In the genomic region with DNA sequence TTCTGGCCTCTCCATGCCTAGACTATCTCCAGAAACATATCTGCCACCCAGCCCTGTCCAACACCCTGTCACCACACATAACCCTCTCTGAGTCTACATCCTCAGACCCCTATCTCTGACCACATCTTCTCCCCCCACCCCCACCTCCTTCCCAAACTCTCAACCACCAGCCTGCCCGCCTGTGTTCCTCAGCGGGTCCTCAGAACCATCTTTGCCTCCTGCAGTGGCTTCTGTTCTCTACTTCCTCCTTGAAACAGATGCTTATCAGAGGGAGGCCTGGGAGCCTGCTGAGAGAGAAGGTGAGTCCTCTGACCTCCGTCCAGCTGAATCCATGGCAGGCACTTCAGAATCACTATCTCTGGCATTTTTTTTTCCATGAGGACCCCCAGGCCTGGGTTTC, we compare ENCODE assay signal across 16 mouse cellular contexts.
"Had no signal": no experiment of that assay in that cellular context is flagged by ENCODE, and none has a peak within 500 bp of the region (broad histone marks: within the 10 kb centered on the region; RNA-seq: fewer than 3 reads in every experiment).

No protein-coding gene starts in this region.

- H3K27me3 ChIP-seq: liver, embryonic 15.5 days; lung, embryonic 15.5 days; midbrain, embryonic 13.5 days had no signal

- ATAC-seq: midbrain, embryonic 13.5 days; midbrain, embryonic 16.5 days had no signal

- H3K9ac ChIP-seq: liver, embryonic 15.5 days; lung, embryonic 15.5 days; midbrain, embryonic 13.5 days had no signal

- H3K27ac ChIP-seq: liver, embryonic 15.5 days; lung, embryonic 15.5 days; midbrain, embryonic 13.5 days; stomach, postnatal 0 days had no signal

- DNase-seq: kidney, postnatal 14 days; kidney, postnatal 4 days; lung, adult 18-20 months; lung, postnatal 10 days; lung, postnatal 36 days; right cerebral cortex, adult 18-20 months; right cerebral cortex, postnatal 14 days; right cerebral cortex, postnatal 4 days; thymus, adult 2 months; thymus, postnatal 14 days; thymus, postnatal 4 days had no signal

- H3K36me3 ChIP-seq: liver, embryonic 15.5 days; lung, embryonic 15.5 days; midbrain, embryonic 13.5 days had no signal

- H3K9me3 ChIP-seq: liver, embryonic 15.5 days; lung, embryonic 15.5 days; midbrain, embryonic 13.5 days had no signal

- H3K4me3 ChIP-seq: liver, embryonic 15.5 days; lung, embryonic 15.5 days; midbrain, embryonic 13.5 days had no signal

- H3K4me1 ChIP-seq: lung, embryonic 15.5 days; midbrain, embryonic 13.5 days had no signal
